Mouse (Mus musculus): ENCODE results near the gene Slc35b2.

The Slc35b2 gene

DNA sequence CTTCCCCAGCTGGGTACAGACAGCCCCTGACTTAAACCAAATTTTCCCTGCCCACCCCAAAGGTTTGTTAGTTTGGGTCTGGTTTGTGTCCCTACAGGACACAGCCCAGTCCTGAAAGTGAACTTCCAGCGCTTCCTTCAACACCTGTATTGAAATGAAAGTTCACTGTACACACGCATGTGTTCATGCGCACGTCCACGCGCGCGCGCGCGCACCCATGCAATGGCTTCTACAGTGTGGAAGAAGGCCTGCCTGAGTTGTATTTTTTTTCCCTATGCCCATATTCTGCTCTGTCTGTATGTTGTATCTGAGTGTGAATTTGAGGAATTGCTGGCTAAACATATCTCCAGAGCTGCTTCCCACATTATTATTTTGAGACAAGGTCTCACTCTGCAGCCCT, 1.4 kb downstream of the Slc35b2 start:
- DNase-seq (ENCODE audit: low spot score) = no peak

DNA sequence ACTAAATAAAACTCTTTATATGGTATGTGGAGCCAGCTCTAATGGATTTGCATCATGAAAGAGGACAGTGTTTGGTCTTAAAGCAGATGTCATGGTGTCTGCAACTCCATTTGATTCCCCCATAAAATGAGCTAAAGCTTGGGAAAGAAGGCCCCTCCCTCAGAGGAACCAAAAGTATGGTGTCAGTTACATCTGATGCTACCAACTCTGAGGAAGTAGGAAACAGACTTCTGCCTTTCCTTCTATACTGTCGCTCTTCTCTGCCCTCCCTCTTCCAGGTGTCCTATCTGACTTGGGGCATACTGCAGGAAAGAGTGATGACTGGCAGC, 2.3 kb downstream of the Slc35b2 start:
- DNase-seq (ENCODE audit: low spot score) = no peak

- no peak for DNase-seq (ENCODE audit: low spot score)
These were observed 2.9 kb downstream of the Slc35b2 start for GRCm38 (mm10) chr17:45566360-45567161.

DNA sequence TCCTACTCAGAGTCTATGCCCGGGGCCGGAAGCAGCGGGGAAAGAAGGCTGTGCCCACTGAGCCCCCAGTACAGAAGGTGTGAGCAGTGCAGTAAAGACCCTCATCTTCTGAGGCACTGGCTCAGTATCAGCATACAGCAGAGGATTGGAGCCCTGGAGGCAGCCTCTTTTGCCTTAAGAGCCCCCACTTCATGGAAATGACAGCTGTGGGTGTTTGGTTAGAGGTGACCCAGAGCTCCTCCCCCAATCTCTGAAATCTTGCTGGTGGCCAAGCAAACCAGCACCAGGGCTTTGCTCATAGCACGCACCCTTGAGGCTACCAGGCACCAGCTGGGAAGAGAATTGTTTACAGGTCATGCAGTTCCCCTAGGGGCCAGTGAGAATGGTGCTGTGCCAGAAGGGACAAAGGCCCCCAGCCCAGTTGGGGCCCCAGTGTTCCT, 3.5 kb downstream of the Slc35b2 start:
- DNase-seq (ENCODE audit: low spot score) = no peak

GRCm38 (mm10) chr17:45568990-45569389, 5.3 kb downstream of the Slc35b2 start:
- DNase-seq (ENCODE audit: low spot score) = no peak

DNA sequence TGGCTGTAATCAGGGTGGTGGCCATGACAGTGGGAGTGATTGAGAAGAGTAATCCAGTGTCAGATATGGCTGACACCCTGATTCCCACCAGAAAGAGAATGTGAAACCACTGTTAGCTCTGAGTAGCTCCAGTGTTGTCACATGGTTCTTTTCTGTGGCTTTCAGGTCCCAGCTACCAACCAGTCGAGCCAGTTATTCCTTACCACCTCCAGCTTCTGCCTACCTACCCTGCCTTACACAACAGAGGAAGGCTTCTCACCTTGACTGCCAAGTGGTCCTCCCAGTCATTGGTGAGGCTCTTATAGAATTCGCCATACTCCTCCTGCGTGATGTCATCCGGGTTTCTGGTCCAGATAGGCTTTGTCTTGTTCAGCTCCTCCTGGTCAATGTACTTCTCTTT, 6.3 kb downstream of the Slc35b2 start:
- no peak for DNase-seq (ENCODE audit: low spot score)

- DNase-seq (ENCODE audit: low spot score) = no peak
These were observed 8.7 kb downstream of the Slc35b2 start for GRCm38 (mm10) chr17:45572103-45573086.

- DNase-seq (ENCODE audit: low spot score) = peak; percentile 94
These were observed 9.6 kb downstream of the Slc35b2 start, which contains the start of gene Hsp90ab1 for GRCm38 (mm10) chr17:45573087-45573779. TSS of gene Hsp90ab1 (minus strand) at chr17:45573271.

GRCm38 (mm10) chr17:45573780-45574123, 10.1 kb downstream of the Slc35b2 start:
- DNase-seq (ENCODE audit: low spot score) = peak; percentile 88

DNA sequence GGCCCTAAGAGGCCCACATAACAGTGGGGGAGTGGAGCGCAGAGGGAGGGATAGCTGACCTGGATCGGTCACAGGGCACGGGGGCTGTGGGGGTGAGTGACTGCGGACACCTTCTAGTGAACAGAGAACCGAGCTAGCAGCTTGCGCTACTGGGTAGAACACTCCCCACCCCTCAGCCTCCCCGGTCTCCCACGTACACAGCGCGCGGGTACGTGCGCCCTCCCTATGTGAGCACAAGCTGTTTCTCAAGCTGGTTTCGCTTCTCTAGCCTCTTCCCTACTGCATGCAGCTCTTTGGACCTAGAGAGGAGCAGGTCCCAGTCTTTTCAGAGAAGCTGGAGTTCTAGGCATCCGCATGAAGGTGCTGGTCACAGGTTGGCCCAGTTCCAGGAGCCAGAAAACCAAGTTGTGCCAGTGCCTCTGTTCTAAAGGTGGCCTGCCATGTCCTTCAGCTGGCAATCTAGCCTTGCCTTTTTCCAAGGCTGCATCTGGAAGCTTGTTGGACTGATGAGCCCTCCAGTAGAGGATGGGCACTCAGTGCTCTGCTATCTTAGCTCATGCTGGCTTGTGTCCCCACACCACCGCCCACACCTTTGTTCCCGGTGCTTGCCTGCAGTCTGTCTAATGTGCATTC, 10.6 kb downstream of the Slc35b2 start:
- no peak for DNase-seq (ENCODE audit: low spot score)

GRCm38 (mm10) chr17:45575123-45575897, 11.6 kb downstream of the Slc35b2 start:
- no peak for DNase-seq (ENCODE audit: low spot score)

DNA sequence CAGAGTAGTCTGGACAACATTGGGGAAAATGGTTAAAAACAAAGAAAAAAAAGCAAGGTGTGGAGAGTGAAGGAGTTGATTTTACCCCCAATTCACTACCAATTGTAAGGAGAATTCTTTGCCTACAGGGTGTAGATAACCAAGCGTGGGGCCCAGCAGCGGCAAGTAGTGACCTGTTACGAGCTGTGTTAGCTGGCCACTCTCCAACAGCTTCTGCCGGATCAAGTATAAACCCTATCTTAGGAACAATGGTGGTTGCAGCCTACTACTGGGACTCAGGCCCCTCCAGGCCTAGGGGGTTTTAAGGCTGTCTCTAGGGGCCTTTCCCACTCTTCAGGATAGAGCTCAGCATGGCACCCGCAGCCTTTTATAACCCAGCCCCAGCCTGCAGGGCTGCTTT, 14.6 kb downstream of the Slc35b2 start:
- no peak for DNase-seq (ENCODE audit: low spot score)

DNA sequence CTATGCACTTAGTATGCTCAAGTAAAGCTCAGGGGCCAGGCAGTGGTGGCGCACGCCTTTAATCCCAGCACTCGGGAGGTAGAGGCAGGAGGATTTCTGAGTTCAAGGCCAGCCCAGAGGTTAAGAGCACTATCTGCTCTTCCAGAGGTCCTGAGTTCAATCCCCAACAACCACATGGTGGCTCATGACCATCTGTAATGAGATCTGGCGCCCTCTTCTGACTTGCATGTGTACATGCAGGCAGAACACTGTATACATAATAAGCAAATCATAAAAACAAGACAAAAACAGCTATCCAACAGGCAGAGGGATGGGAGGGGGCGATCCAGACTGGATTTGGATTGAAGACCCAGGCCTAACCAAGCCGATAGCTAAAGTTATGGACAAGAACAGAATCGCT, 15.2 kb downstream of the Slc35b2 start:
- no peak for DNase-seq (ENCODE audit: low spot score)

- no peak for DNase-seq (ENCODE audit: low spot score)
These were observed 15.9 kb downstream of the Slc35b2 start for GRCm38 (mm10) chr17:45579554-45579953.

GRCm38 (mm10) chr17:45580958-45581477, 17.3 kb downstream of the Slc35b2 start:
- DNase-seq (ENCODE audit: low spot score) = no peak

DNA sequence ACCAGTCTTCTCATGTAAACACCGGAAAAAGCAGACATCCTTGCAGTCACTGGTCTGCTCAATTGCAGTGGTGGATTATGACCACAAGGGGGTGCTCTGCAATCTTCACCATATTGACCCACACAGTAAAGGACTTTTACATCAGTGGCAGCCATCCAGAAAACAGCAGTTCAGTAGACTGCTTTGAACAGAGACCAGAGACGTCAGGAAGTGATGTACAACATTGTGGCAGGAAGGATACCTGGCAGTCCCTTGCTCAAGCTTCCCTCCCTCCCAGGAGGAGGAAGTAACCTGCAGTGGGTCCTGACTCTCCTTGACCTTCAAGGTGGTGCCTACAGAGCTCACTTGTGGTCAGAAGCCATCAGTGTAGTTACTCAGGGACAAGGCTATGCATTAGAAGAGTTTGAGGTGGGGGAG, 17.9 kb downstream of the Slc35b2 start:
- DNase-seq (ENCODE audit: low spot score) = peak; percentile 88

DNA sequence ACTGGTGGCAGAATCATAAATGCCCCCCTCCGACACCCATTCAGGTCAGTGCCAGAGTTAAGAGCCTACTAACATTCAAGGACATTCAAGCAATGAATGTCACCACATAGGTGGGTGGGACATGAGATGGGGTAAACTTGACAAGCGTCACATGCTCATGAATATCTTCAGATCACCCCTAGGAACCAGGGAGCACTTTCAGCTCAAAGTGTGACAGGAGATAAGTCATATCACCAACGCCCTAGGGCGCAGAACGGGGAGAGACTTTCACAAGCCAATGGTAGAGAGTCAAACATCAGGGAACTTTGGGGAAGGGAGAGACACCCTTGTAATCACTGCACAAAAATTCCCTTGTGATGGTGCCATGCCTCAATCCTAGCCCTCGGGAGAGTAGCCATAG, 18.5 kb downstream of the Slc35b2 start:
- DNase-seq (ENCODE audit: low spot score) = peak; percentile 78

- DNase-seq (ENCODE audit: low spot score) = no peak
These were observed 19.2 kb downstream of the Slc35b2 start for GRCm38 (mm10) chr17:45582715-45583355.

DNA sequence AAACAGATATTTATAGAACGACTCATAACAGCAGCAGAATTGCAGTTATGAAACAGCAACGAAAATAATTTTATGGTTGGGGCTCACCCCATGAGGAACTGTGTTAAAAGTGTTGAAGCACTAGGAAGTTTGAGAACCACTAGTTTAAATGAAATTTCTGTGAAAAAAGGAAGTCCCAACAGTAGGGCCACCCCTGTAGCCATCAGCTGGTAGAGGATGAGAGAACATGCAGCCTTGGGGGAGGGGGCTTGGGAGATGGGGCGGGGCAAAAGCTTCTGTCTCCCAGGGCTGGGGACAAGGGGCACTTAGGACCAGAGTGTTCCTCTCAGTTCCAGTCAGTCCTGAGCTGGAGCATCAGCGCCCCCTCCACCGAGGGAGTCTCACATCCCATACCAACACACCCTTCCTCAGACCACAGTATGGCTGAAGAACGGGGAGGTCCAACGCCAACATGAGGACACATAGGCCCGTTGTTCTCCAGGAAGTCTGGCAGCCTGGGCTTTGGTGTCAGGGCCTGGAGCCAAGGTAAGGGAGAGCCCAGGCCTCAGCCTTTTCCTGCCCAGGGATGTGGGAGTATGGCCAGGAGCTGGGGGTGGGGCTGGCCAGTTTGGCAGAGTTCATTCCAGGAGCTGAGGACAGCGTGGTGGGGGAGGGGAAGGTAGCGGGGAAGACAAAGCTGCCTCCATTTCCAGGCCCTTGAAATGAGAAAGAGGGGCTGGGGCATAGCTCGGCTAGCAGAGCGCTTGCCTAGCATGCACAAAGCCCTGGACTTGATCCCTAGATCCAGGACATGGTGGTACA, 20.6 kb downstream of the Slc35b2 start:
- DNase-seq (ENCODE audit: low spot score) = no peak
